ENCODE assay signal across 1 mouse cellular context in the genomic region with DNA sequence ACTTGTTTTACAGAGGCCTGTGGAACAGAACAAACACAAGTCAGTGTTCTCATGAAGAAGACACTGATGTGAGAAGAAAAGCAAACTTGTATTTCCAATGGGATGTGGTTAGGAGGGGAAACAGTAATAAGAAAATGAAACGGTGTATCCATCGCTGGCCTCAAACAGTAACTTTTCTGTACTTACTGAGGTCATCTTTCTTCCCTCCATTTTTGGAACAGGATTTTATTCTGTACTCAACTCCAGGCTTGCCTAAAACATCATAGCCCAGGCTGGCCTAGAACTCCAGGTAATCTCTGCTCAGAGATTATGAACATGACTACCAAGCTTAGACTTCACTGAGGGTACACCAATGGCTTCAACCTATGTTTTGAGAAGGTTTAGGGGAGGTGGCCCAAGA.
TF ChIP-seq lines count a peak whose summit lies in the region.

No protein-coding gene starts in this region.

TF ChIP-seq in ES-E14, 5 proteins besides CTCF, POLR2A, EP300 and RAD21 (continued from another document):
- TF ChIP-seq ZNF384 (IDR thresholded peaks at IDR 0.05; ENCODE audit: low read depth, low read length) (no peak), MAFK (IDR thresholded peaks at IDR 0.05; ENCODE audit: insufficient read depth, low read depth, low read length) (no peak)
TF ChIP-seq in ES-E14: peak in this region for 0.
